Mouse (Mus musculus): ENCODE data around the gene Nsmf.

DNA sequence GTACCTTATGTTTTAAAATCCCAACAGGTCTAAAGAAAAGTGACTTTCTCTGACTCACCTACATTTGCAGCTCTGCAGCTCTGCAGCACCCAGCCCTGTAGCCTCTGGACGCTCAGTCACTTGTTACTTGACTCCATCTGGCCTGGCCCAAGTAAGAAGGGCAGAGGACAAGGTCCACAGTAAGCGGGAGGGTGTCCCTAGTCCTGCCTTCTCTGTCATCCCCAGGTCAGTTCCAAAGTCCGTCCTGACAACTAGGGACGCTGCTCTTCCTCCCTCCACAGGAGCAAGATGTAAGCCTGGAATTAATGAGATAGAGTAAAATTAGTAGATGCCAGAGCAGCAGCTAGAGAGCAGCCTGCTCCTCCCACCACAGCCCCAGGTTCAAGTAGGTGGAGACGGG is 25.9 kb downstream of the Nsmf start, which contains the start of gene Entpd8:
- TF ChIP-seq CTCF (IDR thresholded peaks at IDR 0.05; ENCODE audit: low read depth, low read length) (no peak), GATA1 (IDR thresholded peaks at IDR 0.05; ENCODE audit: borderline replicate concordance, low read length) (no peak), GATA2 (IDR thresholded peaks at IDR 0.05; ENCODE audit: borderline replicate concordance, low read depth, low read length) (no peak), TAL1 (conservative IDR thresholded peaks at IDR 0.05; ENCODE audit: low read depth, low read length) (no peak), POLR2AphosphoS5 (IDR thresholded peaks at IDR 0.05; ENCODE audit: insufficient replicate concordance, low read depth, low read length) (no peak)
